Mouse (Mus musculus): ENCODE data around the gene Prr22. TPM values are rescaled to one million over a fixed set of nuclear protein-coding genes. Genes with fewer than 3 reads are reported as not detected.
A peak's percentile ranks its signal among the peaks of the same experiment; 100 is the strongest.

Prr22 gene
- 1.4 TPM in 2 replicates for polyA plus RNA-seq (2016; fragmentation: Nextera tagmentation; extraction: Ambion mirVana)

DNA sequence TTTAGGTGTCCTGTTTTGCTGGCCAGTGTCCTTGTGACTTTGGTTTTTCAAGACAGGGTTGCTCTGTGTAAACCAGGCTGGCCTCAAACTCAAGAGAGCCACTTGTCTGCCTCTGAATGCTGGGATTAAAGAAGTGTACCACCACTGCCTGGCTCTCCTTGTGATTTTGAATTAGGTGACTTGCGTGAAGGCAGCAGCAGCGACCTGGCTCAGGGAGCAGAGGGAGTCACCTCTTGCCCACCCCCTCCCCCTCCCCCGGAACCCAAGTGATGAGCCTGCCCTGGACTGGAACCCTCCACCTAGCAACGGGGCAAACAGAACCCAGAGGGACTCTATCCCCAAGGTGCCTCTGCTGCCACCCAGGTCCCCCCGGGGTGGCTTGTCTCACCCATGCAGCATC is at the start of gene Prr22:
TSS of gene Prr22 (plus strand) at position 301 of the 400 bp plus-strand sequence.
- Histone ChIP-seq H3K36me3 (peaks cover 48% of the 10 kb centered on the region), H3K4me3 (no peak within 1 kb of the TSS), H3K9me3 (no peaks in the 10 kb centered on the region), H3K4me2 (replicated peaks) (no peak within 1 kb of the TSS), H3K9ac (no peak within 1 kb of the TSS), H3K4me1 (peaks cover 4% of the 10 kb centered on the region; the same call in 1 of the 2 replicates), H3K27me3 (no peaks in the 10 kb centered on the region), H3K27ac (no peak within 1 kb of the TSS)
- 89% methylated on average over 5 of the region's 5 CpGs for WGBS
- no peak for ATAC-seq (ENCODE audit: insufficient number of reproducible peaks, insufficient read depth, low FRiP score, low TSS enrichment)

DNA sequence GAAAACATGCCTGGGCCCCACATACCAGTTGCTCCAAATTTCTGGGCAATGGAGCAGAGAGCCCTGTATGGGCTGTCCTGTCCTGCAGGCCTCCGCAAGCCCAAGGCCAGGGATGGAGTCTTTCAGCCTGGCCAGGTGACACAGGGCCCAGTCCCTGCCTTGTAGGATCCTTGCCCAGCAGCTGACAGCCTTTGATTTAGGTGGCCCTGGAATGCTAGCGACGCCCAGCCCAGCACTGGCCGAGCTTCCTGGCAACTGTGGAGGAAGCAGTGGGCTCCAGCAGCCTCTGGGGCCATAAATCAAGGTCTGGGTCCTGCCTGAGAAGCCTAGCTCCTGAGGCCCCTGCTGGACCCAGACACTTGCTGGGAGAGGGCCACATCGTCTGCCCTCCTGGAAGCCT is 47.6 kb upstream of the Prr22 start:
- no peak for ATAC-seq (ENCODE audit: insufficient number of reproducible peaks, insufficient read depth, low FRiP score, low TSS enrichment)
- H3K4me1 ChIP-seq: peaks cover 23% of the 10 kb centered on the region
- H3K27ac ChIP-seq: no peak overlapping the region
- no peak overlapping the region for H3K4me3 ChIP-seq
- no peaks in the 10 kb centered on the region for H3K9me3 ChIP-seq
- no peaks in the 10 kb centered on the region for H3K27me3 ChIP-seq
- 93% methylated on average over 5 of the region's 5 CpGs for WGBS
- peaks cover 34% of the 10 kb centered on the region for H3K36me3 ChIP-seq
- no peak overlapping the region for H3K4me2 ChIP-seq (replicated peaks)
- no peak overlapping the region for H3K9ac ChIP-seq

DNA sequence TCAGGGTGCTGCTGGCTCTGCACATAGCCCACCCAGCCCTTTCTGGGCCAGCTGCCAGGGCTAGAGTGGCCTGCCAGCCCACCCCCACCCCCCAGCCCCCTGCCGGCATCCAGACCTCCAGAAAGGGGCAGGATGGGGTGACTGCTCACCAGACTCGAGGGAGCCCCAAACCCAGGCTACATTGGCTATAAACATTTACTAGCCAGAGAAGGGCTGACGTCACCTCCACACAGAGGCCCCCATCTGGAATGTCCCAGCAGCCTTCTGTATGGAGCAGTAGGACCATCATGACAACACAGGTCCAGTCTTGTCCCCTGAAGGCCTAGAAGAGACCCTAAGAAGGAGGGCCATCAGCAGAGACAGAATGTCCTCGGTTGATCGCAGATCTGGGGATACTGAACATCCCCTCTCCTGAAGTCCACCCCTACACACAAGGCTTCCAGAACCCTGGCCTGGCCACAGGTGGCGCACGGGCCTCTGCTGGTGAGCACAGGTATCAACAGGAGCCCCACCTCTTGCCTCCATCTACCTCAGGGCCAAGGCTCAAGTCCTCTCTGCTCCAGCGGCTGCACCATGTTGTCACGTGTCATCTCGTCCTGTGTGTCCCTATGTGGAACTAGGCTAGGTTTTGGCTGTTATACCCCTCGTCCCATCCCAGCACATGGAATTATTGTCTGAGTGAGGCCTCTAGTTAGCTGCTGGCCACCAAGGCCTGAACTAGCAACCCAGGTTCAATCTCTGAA is 46.5 kb upstream of the Prr22 start:
- H3K9ac ChIP-seq: no peak overlapping the region
- no peak overlapping the region for H3K4me3 ChIP-seq
- 86% methylated on average over 11 of the region's 11 CpGs for WGBS
- no peaks in the 10 kb centered on the region for H3K9me3 ChIP-seq
- H3K27me3 ChIP-seq: no peaks in the 10 kb centered on the region
- peaks cover 30% of the 10 kb centered on the region for H3K4me1 ChIP-seq
- H3K27ac ChIP-seq: no peak overlapping the region
- no peak for ATAC-seq (ENCODE audit: insufficient number of reproducible peaks, insufficient read depth, low FRiP score, low TSS enrichment)
- peaks cover 34% of the 10 kb centered on the region for H3K36me3 ChIP-seq
- H3K4me2 ChIP-seq (replicated peaks): no peak overlapping the region

DNA sequence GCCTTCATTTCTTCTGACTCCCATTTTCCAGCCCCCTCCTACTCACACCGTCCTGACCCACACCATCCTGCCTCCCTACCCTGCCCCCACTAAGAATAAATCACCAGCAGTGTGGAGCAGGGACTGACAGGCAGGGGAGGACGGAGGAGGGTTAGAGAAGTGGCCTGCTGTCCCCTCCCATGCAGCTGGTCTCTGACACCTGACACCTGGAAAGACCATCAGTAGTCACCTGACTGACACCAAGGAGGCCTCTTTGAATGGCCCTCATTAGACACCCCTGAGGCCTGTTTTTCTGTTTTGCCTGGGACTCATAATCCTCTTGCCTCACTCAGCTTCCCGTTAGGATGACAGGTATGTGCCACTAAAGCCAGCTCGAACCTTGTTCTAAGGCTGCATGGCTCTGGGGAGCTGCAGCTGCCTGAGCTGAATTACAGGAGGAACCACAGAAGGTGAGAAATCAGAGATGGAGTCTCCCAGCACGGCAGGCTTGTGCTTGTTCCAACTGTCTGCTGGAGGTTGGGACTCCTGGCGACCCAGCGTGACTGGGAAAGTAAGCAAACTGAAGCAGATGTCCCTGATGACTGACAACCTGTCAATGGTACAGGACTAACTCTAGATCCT is 42.9 kb upstream of the Prr22 start:
- no peak overlapping the region for H3K4me3 ChIP-seq
- H3K27ac ChIP-seq: 0 out of 2 replicates have a peak overlapping the region, but pooled peaks have one; percentile 52
- H3K4me2 ChIP-seq (replicated peaks): no peak overlapping the region; the same call in 1 of the 2 replicates

DNA sequence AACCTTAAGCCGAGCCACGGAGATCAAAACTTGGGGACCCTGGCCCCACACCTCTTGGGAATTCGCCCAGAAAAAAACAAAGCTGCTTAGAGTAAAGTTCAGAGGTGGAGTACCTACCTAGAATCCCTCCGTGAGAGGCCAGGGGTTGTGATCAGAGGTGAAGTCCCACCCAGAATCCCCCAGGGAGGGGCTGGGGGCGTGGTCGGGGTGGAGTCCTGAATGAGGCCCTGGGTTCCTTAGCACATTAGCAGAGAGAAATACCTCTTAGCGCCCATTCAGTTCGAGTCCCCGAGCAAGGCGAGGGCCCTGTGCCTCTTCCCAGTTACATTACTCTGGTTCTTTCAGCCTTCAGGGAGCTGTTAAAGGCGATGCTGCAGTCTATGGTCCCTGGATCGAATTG is 42.4 kb upstream of the Prr22 start:
- no peak for ATAC-seq (ENCODE audit: insufficient number of reproducible peaks, insufficient read depth, low FRiP score, low TSS enrichment)
- 0 out of 2 replicates have a peak overlapping the region, but pooled peaks have one; percentile 52 for H3K27ac ChIP-seq
- no peak overlapping the region for H3K9ac ChIP-seq
- H3K9me3 ChIP-seq: no peaks in the 10 kb centered on the region
- H3K27me3 ChIP-seq: no peaks in the 10 kb centered on the region
- no peak overlapping the region for H3K4me3 ChIP-seq
- 11% methylated on average over 12 of the region's 12 CpGs for WGBS
- peaks cover 15% of the 10 kb centered on the region for H3K36me3 ChIP-seq
- peaks cover 20% of the 10 kb centered on the region for H3K4me1 ChIP-seq
- H3K4me2 ChIP-seq (replicated peaks): no peak overlapping the region

More for the DNA sequence above, 42.9 kb upstream of the Prr22 start:
- no peak for ATAC-seq (ENCODE audit: insufficient number of reproducible peaks, insufficient read depth, low FRiP score, low TSS enrichment)
- H3K4me1 ChIP-seq: peaks cover 20% of the 10 kb centered on the region
- 6% methylated on average over 7 of the region's 7 CpGs for WGBS
- H3K27me3 ChIP-seq: no peaks in the 10 kb centered on the region
- H3K9ac ChIP-seq: no peak overlapping the region
- H3K9me3 ChIP-seq: no peaks in the 10 kb centered on the region
- peaks cover 20% of the 10 kb centered on the region for H3K36me3 ChIP-seq

DNA sequence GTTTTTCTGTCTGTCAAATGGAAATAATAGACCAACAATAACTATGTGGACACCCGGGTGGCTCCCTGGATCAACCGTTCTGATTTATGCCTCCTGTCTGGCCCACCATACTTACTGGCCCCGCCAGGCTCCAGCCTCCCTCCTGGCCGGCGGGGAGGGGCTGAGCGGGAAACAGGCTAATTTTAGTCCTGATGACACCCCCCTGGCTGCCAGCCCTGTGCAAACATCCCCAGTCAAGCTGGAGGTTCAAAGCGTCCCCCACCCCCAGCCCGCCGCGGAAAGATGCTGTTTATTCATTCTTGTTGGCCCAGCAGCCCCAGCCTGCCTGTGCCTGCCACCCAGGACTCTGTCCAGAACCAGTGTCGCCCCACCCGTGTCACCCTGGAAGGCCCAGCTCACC is 41.9 kb upstream of the Prr22 start:
- H3K27ac ChIP-seq: no peak overlapping the region
- 30% methylated on average over 12 of the region's 12 CpGs for WGBS
- peaks cover 10% of the 10 kb centered on the region for H3K36me3 ChIP-seq
- H3K9ac ChIP-seq: no peak overlapping the region
- H3K27me3 ChIP-seq: 0 out of 2 replicates have a peak, but pooled peaks cover 1% of the 10 kb centered on the region
- H3K4me3 ChIP-seq: no peak overlapping the region
- ATAC-seq (ENCODE audit: insufficient number of reproducible peaks, insufficient read depth, low FRiP score, low TSS enrichment): no peak
- no peak overlapping the region for H3K4me2 ChIP-seq (replicated peaks)
- no peaks in the 10 kb centered on the region for H3K9me3 ChIP-seq
- H3K4me1 ChIP-seq: peaks cover 20% of the 10 kb centered on the region

DNA sequence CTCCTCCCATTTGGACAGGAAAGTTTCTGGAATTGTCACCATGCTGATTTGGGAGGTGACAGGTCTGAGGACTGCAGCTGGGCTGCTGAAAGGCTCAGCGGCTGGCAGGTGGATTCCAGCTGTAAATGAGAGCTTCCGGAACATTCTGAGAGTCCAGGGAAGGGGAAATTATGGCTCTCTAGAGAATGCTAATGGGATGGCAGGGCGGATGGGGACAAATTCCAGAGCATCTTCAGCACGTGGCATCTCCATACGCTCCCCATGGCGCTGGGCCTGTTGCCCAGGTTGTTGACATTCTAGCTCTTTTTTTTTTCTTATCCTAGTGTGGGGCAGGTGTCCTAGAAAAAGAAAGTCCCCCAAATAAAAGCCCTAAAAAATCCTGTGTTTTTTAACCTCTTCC is 40.9 kb upstream of the Prr22 start:
- no peaks in the 10 kb centered on the region for H3K9me3 ChIP-seq
- ATAC-seq (ENCODE audit: insufficient number of reproducible peaks, insufficient read depth, low FRiP score, low TSS enrichment): no peak
- 42% methylated on average over 6 of the region's 6 CpGs for WGBS
- no peak overlapping the region for H3K9ac ChIP-seq
- H3K27me3 ChIP-seq: 0 out of 2 replicates have a peak, but pooled peaks cover 4% of the 10 kb centered on the region
- no peak overlapping the region for H3K27ac ChIP-seq
- H3K4me3 ChIP-seq: no peak overlapping the region
- H3K4me1 ChIP-seq: peaks cover 20% of the 10 kb centered on the region
- no peak overlapping the region for H3K4me2 ChIP-seq (replicated peaks)
- H3K36me3 ChIP-seq: 0 out of 2 replicates have a peak, but pooled peaks cover 4% of the 10 kb centered on the region

DNA sequence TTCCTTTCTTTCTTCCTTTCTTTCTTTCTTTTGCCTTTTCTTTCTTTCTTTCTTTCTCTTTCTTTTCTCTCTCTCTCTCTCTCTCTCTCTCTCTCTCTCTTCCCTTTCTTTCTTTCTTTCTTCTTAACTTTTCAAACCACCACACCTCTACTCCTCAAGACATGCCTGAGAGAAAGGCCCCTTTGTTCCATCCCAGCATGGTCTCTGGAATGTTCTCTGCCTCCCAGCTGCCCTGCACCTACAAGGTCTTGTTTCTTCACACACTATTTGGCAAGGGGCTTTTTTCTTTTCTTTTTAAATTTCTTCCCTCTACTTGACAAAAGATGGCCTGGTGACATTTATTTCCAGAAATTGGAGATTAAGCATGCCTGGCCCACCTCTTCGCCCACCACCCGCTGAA is 40.4 kb upstream of the Prr22 start:
- Histone ChIP-seq H3K9ac (no peak overlapping the region), H3K4me1 (peaks cover 20% of the 10 kb centered on the region), H3K27me3 (0 out of 2 replicates have a peak, but pooled peaks cover 4% of the 10 kb centered on the region), H3K9me3 (no peaks in the 10 kb centered on the region), H3K36me3 (0 out of 2 replicates have a peak, but pooled peaks cover 4% of the 10 kb centered on the region), H3K4me2 (replicated peaks) (no peak overlapping the region), H3K4me3 (no peak overlapping the region), H3K27ac (no peak overlapping the region)
- WGBS: 60% methylated on average over 2 of the region's 2 CpGs
- no peak for ATAC-seq (ENCODE audit: insufficient number of reproducible peaks, insufficient read depth, low FRiP score, low TSS enrichment)

DNA sequence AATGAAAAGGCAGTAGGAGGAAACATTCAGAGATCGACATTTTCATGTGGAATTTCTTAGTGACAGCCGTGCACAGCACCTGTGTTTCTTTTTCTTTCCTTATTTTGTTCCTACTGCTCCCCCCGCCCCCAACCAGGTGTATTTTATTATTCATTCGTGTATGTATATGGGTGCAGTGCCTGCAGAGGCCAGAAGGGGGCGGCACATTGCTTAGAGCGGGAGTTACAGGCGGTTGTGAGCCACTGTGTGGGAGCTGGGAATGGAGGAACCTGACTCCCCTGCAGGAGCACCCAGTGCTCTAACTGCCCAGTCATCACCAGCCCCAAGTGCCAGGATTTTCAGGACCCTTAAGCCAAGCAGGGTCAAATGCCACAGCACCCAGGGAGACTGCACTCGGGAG is 33.5 kb upstream of the Prr22 start:
- Histone ChIP-seq H3K4me1 (no peaks in the 10 kb centered on the region), H3K9me3 (no peaks in the 10 kb centered on the region; the same call in 1 of the 2 replicates), H3K27ac (no peak overlapping the region), H3K4me2 (replicated peaks) (no peak overlapping the region), H3K27me3 (0 out of 2 replicates have a peak, but pooled peaks cover 7% of the 10 kb centered on the region), H3K36me3 (no peaks in the 10 kb centered on the region), H3K9ac (no peak overlapping the region), H3K4me3 (no peak overlapping the region)
- WGBS: 41% methylated on average over 8 of the region's 8 CpGs
- no peak for ATAC-seq (ENCODE audit: insufficient number of reproducible peaks, insufficient read depth, low FRiP score, low TSS enrichment)

DNA sequence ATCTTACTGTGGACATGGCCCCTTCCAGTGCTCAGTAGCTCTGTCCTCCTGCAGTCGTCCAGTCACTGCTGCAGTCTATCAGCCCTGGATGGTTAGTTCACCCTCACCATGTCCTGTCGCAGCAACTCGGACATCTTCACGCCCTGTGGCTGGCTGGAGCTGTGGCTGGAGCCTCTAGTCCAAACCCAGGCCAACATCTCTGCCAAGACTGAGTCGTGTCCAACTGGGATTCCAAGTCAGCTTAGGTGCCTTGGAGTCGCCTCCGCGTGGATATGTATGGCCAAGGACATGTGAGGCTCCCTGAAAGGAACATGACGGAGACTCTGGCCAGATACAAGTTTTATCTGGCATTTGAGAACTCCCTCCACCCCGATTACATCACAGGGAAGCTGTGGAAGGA is 31.8 kb upstream of the Prr22 start:
- WGBS: 84% methylated on average over 10 of the region's 10 CpGs
- H3K4me1 ChIP-seq: no peaks in the 10 kb centered on the region
- no peak overlapping the region for H3K4me3 ChIP-seq
- no peaks in the 10 kb centered on the region for H3K36me3 ChIP-seq
- no peak overlapping the region for H3K9ac ChIP-seq
- ATAC-seq (ENCODE audit: insufficient number of reproducible peaks, insufficient read depth, low FRiP score, low TSS enrichment): no peak
- 0 out of 2 replicates have a peak, but pooled peaks cover 5% of the 10 kb centered on the region for H3K27me3 ChIP-seq
- no peaks in the 10 kb centered on the region; the same call in 1 of the 2 replicates for H3K9me3 ChIP-seq
- no peak overlapping the region for H3K27ac ChIP-seq
- no peak overlapping the region for H3K4me2 ChIP-seq (replicated peaks)

DNA sequence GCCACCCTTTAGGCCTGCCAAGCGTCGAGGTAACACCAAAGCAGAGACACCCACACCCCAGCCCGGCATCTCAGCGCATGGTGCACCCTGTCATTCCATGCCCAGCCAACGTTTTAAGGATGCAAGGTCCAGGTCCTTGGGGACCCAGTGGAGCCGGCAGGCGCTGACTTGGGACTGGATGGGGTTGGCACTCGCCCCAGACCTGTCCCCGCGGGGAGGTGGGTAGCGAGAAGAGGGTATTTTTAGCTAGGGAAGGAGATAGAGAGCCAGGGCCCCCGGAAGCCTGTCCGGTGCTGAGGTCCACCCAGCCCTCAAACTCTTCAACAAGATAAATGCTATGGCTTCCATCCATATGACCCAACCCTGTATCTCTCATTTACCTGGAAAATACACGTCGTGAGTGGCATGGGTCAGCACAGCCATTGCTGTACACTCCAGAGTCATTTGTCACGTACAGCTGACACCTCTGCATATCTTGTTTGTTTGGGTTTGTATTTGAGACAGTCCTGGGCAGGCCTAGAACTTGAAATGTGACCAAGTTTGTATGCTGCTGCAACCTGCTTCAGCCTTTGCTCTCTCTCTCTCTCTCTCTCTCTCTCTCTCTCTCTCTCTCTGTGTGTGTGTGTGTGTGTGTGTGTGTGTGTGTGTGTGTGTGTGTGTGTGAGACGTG is 29.8 kb upstream of the Prr22 start:
- no peak overlapping the region for H3K4me2 ChIP-seq (replicated peaks)
- H3K27me3 ChIP-seq: 0 out of 2 replicates have a peak, but pooled peaks cover 3% of the 10 kb centered on the region
- 76% methylated on average over 17 of the region's 17 CpGs for WGBS
- no peak overlapping the region for H3K27ac ChIP-seq
- no peak overlapping the region for H3K4me3 ChIP-seq
- H3K4me1 ChIP-seq: no peaks in the 10 kb centered on the region
- no peaks in the 10 kb centered on the region for H3K36me3 ChIP-seq
- H3K9me3 ChIP-seq: no peaks in the 10 kb centered on the region; the same call in 1 of the 2 replicates
- ATAC-seq (ENCODE audit: insufficient number of reproducible peaks, insufficient read depth, low FRiP score, low TSS enrichment): no peak
- no peak overlapping the region for H3K9ac ChIP-seq
